Mouse (Mus musculus) layer of hippocampus, adult 18-20 months (tissue): ENCODE measurements around the gene Klrd1. TPM values are rescaled to one million over a fixed set of nuclear protein-coding genes. Genes with fewer than 3 reads are reported as not detected.
"Not testable (repeated sequence)": the region's sequence is repeated elsewhere in the genome, so short reads cannot be mapped to it uniquely, and the experiment has no call there.

Experiments used
- DNase-seq, 2 experiments: peaks; one replicate each; pipeline ENCODE4 v3.0.0; 2022; ENCODE audit warnings: low spot score in 2 of 2
- long read RNA-seq: library from polyadenylated mRNA; stranded (forward); transcript quantifications from one replicate; pipeline ENCODE4 v2.0.0, GENCODE M21; 2021
- total RNA-seq, 2 experiments: library from RNA; stranded (reverse); gene quantifications; 2 replicates each; pipeline ENCODE4 v1.2.3; 2021

The Klrd1 gene
- not detected for total RNA-seq
- long read RNA-seq, result 0 reads

GRCm38 (mm10) chr6:129591508-129591907 lies at the start of gene Klrd1:
Gene Klrd1, plus strand, starts transcription at chr6:129591782.
- no peak for DNase-seq

- DNase-seq, result peak in 1 of 2 experiments; percentile 45
These were observed 49.7 kb upstream of the Klrd1 start for GRCm38 (mm10) chr6:129541931-129542330.

- DNase-seq, result no peak
These were observed 49.0 kb upstream of the Klrd1 start for GRCm38 (mm10) chr6:129542540-129542939.

- DNase-seq, result peak in 1 of 2 experiments; percentile 91
These were observed 47.6 kb upstream of the Klrd1 start for GRCm38 (mm10) chr6:129543709-129544606.

GRCm38 (mm10) chr6:129547277-129547676 lies 44.3 kb upstream of the Klrd1 start:
- no peak for DNase-seq

GRCm38 (mm10) chr6:129548009-129548408 lies 43.6 kb upstream of the Klrd1 start:
- no peak for DNase-seq

GRCm38 (mm10) chr6:129557298-129558023 lies 34.1 kb upstream of the Klrd1 start:
- no peak for DNase-seq

GRCm38 (mm10) chr6:129558946-129559640 lies 32.5 kb upstream of the Klrd1 start:
- DNase-seq, result peak in 1 of 2 experiments; percentile 81

- DNase-seq, result no peak
These were observed 31.9 kb upstream of the Klrd1 start for GRCm38 (mm10) chr6:129559641-129560027.

GRCm38 (mm10) chr6:129565257-129565656 lies 26.3 kb upstream of the Klrd1 start:
- DNase-seq, result no peak

- DNase-seq, result peak in 1 of 2 experiments; percentile 11
These were observed 16.3 kb upstream of the Klrd1 start for GRCm38 (mm10) chr6:129575315-129575714.

GRCm38 (mm10) chr6:129577605-129578004 lies 14.0 kb upstream of the Klrd1 start, which contains the start of gene Klre1:
Gene Klre1, plus strand, starts transcription at chr6:129577905.
- no peak for DNase-seq

- DNase-seq, result peak in 1 of 2 experiments; percentile 21
These were observed 10.3 kb upstream of the Klrd1 start for GRCm38 (mm10) chr6:129581274-129581673.

GRCm38 (mm10) chr6:129581896-129582295 lies 9.7 kb upstream of the Klrd1 start:
- no peak for DNase-seq

GRCm38 (mm10) chr6:129583014-129583413 lies 8.6 kb upstream of the Klrd1 start:
- DNase-seq, result no peak

- DNase-seq, result no peak
These were observed 16.8 kb downstream of the Klrd1 start for GRCm38 (mm10) chr6:129608372-129608771.

GRCm38 (mm10) chr6:129623735-129624134 lies 32.2 kb downstream of the Klrd1 start, which contains the start of gene Klrk1:
Gene Klrk1, minus strand, starts transcription at chr6:129623864.
- no peak for DNase-seq

- not testable (repeated sequence) for DNase-seq
These were observed 39.5 kb downstream of the Klrd1 start for GRCm38 (mm10) chr6:129631046-129631445.

- not testable (repeated sequence) for DNase-seq
These were observed 51.7 kb downstream of the Klrd1 start, which contains the start of gene Klrc3 for GRCm38 (mm10) chr6:129643237-129643636. Gene Klrc3, minus strand, starts transcription at chr6:129643337.

GRCm38 (mm10) chr6:129644054-129644453 lies 52.5 kb downstream of the Klrd1 start:
- DNase-seq, result not testable (repeated sequence)
